Mouse (Mus musculus) frontal cortex, postnatal 14 days (tissue): ENCODE results near the gene Epb41.

Experiments
- DNase-seq, 2 experiments: peaks; one replicate each; pipeline ENCODE4 v3.0.0; 2022; ENCODE audit warnings: low spot score in 2 of 2

Epb41 gene

GRCm38 (mm10) chr4:132011619-132012018 is 63.5 kb downstream of the Epb41 start:
- DNase-seq = no peak

- no peak for DNase-seq
These were observed 64.7 kb downstream of the Epb41 start for GRCm38 (mm10) chr4:132010416-132010815.

GRCm38 (mm10) chr4:132008191-132008590 is 66.9 kb downstream of the Epb41 start:
- DNase-seq = no peak

- DNase-seq = no peak
These were observed 68.0 kb downstream of the Epb41 start for GRCm38 (mm10) chr4:132007123-132007522.

GRCm38 (mm10) chr4:131998641-131999040 is 76.5 kb downstream of the Epb41 start:
- DNase-seq = no peak

- peak in 1 of 2 experiments; percentile 13 for DNase-seq
These were observed 77.6 kb downstream of the Epb41 start for GRCm38 (mm10) chr4:131997476-131997875.

GRCm38 (mm10) chr4:131996985-131997384 is 78.1 kb downstream of the Epb41 start:
- no peak for DNase-seq

- no peak for DNase-seq
These were observed 81.3 kb downstream of the Epb41 start for GRCm38 (mm10) chr4:131993792-131994191.

- no peak for DNase-seq
These were observed 92.1 kb downstream of the Epb41 start for GRCm38 (mm10) chr4:131982881-131983538.

GRCm38 (mm10) chr4:131981755-131982154 is 93.4 kb downstream of the Epb41 start:
- no peak for DNase-seq

- DNase-seq = peak; percentile 49 to 79
These were observed 97.9 kb downstream of the Epb41 start for GRCm38 (mm10) chr4:131977201-131977600.

GRCm38 (mm10) chr4:131970244-131970853 is 104.8 kb downstream of the Epb41 start:
- DNase-seq = no peak

GRCm38 (mm10) chr4:131968873-131969272 is 106.2 kb downstream of the Epb41 start:
- DNase-seq = no peak

GRCm38 (mm10) chr4:131957161-131957560 is 118.0 kb downstream of the Epb41 start:
- no peak for DNase-seq

- DNase-seq = no peak
These were observed 124.5 kb downstream of the Epb41 start for GRCm38 (mm10) chr4:131950657-131951056.

GRCm38 (mm10) chr4:131949903-131950302 is 125.2 kb downstream of the Epb41 start:
- no peak for DNase-seq

- no peak for DNase-seq
These were observed 127.3 kb downstream of the Epb41 start for GRCm38 (mm10) chr4:131947848-131948247.

GRCm38 (mm10) chr4:131940846-131941245 is 134.3 kb downstream of the Epb41 start:
- no peak for DNase-seq

- DNase-seq = no peak
These were observed 135.7 kb downstream of the Epb41 start for GRCm38 (mm10) chr4:131939459-131939858.

- no peak for DNase-seq
These were observed 146.0 kb downstream of the Epb41 start for GRCm38 (mm10) chr4:131929146-131929545.

- DNase-seq = no peak
These were observed 150.9 kb downstream of the Epb41 start for GRCm38 (mm10) chr4:131924096-131924810.

- DNase-seq = no peak
These were observed 152.7 kb downstream of the Epb41 start for GRCm38 (mm10) chr4:131922404-131922803.
